Mouse (Mus musculus) stomach, adult 2 months (tissue): ENCODE results near the gene Vmn1r206. TPM values are rescaled to one million over a fixed set of nuclear protein-coding genes. Genes with fewer than 3 reads are reported as not detected.

ENCODE experiments used
- polyA plus RNA-seq: library from polyadenylated mRNA; depleted of rRNA; stranded (reverse); fragments of >200 nt; gene quantifications from 2 replicates; pipeline ENCODE4 v1.2.3, GENCODE M21; 2012; rRNA removed

Vmn1r206 gene
- polyA plus RNA-seq, result not detected in 2 replicates

GRCm38 (mm10) chr13:22624151-22624550 is at the start of gene Vmn1r206:
Gene Vmn1r206, minus strand, starts transcription at chr13:22624251.

GRCm38 (mm10) chr13:22592900-22593299 is 31.2 kb downstream of the Vmn1r206 start, which contains the start of gene Vmn1r205:
Gene Vmn1r205, minus strand, starts transcription at chr13:22593000.

Other genes with a start within 250 kb of the Vmn1r206 start
- gene Vmn1r199, start 244.4 kb downstream of the Vmn1r206 start, polyA plus RNA-seq, result not detected in 2 replicates
- gene Vmn1r200, start 233.9 kb downstream of the Vmn1r206 start, polyA plus RNA-seq, result not detected in 2 replicates
- not detected in 2 replicates for gene Vmn1r201, start 152.3 kb downstream of the Vmn1r206 start, polyA plus RNA-seq
- gene Vmn1r202, start 118.9 kb downstream of the Vmn1r206 start, polyA plus RNA-seq, result not detected in 2 replicates
- not detected in 2 replicates for gene Vmn1r203, start 106.1 kb downstream of the Vmn1r206 start, polyA plus RNA-seq
- gene Vmn1r204, start 71.1 kb downstream of the Vmn1r206 start, polyA plus RNA-seq, result not detected in 2 replicates
- not detected in 2 replicates for gene Vmn1r205, start 31.3 kb downstream of the Vmn1r206 start, polyA plus RNA-seq
- not detected in 2 replicates for gene Vmn1r207-ps, start 105.4 kb upstream of the Vmn1r206 start, polyA plus RNA-seq
- not detected in 2 replicates for gene Vmn1r208, start 153.1 kb upstream of the Vmn1r206 start, polyA plus RNA-seq
- gene Vmn1r209, start 185.4 kb upstream of the Vmn1r206 start, polyA plus RNA-seq, result not detected in 2 replicates
- not detected in 2 replicates for gene Vmn1r210, start 207.1 kb upstream of the Vmn1r206 start, polyA plus RNA-seq
- gene Vmn1r211, start 233.3 kb upstream of the Vmn1r206 start, polyA plus RNA-seq, result not detected in 2 replicates